Mouse (Mus musculus) brown adipose tissue, adult 24 weeks (tissue): ENCODE measurements around the gene Hs6st3. TPM values are rescaled to one million over a fixed set of nuclear protein-coding genes. Genes with fewer than 3 reads are reported as not detected.

Experiments used
- H3K27ac ChIP-seq: fragments of 200-500 bp; replicated peaks from 2 replicates; pipeline ENCODE4 v1.5.1; 2012; ENCODE audit warnings: low read depth, mild to moderate bottlenecking, low read length
- H3K4me1 ChIP-seq: fragments of 200-500 bp; 2 replicates; pipeline ENCODE4 v1.6.1; 2012; ENCODE audit warnings: low read length, mixed read lengths; ENCODE audit not compliant: control insufficient read depth, insufficient read depth, insufficient read length
- H3K4me3 ChIP-seq: fragments of 200-500 bp; 2 replicates; pipeline ENCODE4 v1.5.1; 2012; ENCODE audit warnings: low read depth, mild to moderate bottlenecking, low read length, moderate library complexity; ENCODE audit not compliant: insufficient read depth
- polyA plus RNA-seq: library from polyadenylated mRNA; stranded (reverse); fragments of >200 nt; gene quantifications from 2 replicates; pipeline ENCODE4 v1.2.4, GENCODE M21; 2012; ENCODE audit not compliant: missing spikeins, insufficient read depth, insufficient read length

The Hs6st3 gene
- polyA plus RNA-seq, 1 experiment: not detected

GRCm38 (mm10) chr14:119813898-119814297 lies 675.8 kb downstream of the Hs6st3 start:
- Histone ChIP-seq H3K4me1 (no peaks in the 10 kb centered on the region), H3K27ac (no peak overlapping the region)

DNA sequence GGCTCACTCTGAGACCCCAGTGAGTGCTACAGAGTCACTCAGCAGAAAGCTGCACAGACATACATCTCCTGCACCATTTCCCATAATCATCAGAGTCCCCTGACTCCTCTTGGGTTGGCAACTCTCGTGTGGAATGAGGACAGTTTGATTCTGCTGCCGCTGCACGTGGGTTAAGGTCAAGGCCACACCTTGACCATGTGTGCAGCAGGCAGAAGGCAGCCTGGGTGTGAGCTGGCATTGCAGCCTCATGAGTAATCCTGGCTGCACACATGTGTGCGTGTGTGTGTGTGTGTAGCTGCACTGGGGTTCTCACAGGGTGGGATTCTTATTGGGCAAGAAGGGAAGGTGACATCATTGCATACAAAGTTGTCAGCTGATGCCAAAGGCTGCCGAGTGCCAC lies 677.5 kb downstream of the Hs6st3 start:
- Histone ChIP-seq H3K27ac (no peak overlapping the region), H3K4me3 (no peak overlapping the region)

More at GRCm38 (mm10) chr14:119813898-119814297, 675.8 kb downstream of the Hs6st3 start:
- no peak overlapping the region for H3K4me3 ChIP-seq

GRCm38 (mm10) chr14:119820562-119820961 lies 682.4 kb downstream of the Hs6st3 start:
- no peak overlapping the region for H3K4me3 ChIP-seq

More for the DNA sequence above, 677.5 kb downstream of the Hs6st3 start:
- no peaks in the 10 kb centered on the region for H3K4me1 ChIP-seq

DNA sequence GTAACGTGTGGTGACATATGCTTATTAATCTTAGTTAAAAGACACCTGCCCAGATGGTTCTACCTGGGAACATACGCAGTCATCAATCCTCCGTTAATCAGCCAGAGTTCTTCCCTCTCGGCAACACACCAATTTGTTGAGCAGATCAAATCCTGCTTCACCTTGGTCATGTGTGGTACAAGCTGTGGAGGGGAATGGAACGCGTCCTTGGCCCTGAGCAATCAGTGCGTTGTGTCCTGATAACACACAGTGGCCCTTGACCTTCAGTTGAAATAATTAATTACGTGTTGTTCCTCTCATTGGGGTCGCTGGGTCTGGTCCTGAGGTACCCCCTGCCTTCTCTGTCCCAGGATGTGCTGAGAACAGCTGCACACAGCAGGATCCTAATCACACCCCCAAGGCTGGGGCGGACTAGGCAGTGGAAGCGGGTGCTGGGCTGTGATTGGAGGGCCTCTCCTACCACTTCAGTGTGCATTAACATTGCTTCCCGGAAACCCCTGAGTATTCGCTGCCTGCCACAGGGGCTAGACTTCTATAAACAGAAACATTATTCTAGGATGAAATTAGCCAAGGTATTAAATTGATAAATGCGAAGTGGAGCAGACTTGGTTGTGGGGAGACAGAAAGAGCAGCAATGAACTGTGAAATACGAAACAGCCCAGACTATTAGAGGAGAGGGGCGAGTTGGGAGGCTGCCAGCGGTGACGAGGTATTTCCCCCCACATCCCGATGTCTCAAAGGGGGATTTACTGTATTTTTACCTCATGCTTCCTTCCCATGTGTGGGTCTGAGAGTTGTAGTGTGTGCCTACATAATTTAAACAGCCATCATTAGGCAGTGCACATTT lies 693.2 kb downstream of the Hs6st3 start:
- Histone ChIP-seq H3K27ac (no peak overlapping the region), H3K4me3 (no peak overlapping the region), H3K4me1 (no peaks in the 10 kb centered on the region)

More at GRCm38 (mm10) chr14:119820562-119820961, 682.4 kb downstream of the Hs6st3 start:
- Histone ChIP-seq H3K27ac (no peak overlapping the region), H3K4me1 (no peaks in the 10 kb centered on the region)

DNA sequence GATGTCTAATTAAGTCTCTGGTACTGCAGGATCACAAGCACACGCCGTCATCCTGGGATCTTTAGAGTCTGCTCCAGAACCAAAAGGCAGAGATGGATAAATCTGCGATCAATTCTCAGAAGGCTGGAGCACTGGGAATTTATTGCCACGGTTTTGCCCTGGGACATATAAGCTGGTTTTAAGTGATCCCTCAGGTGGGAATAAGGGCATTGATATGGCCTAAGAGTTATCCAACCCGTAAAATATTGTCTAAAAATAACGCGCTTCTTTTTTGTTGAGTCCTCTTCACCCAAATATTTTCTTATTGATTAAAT lies 693.8 kb downstream of the Hs6st3 start:
- Histone ChIP-seq H3K4me3 (no peak overlapping the region), H3K27ac (no peak overlapping the region), H3K4me1 (no peaks in the 10 kb centered on the region)

- H3K27ac ChIP-seq: no peak overlapping the region
Observed at GRCm38 (mm10) chr14:119832940-119833339, 694.8 kb downstream of the Hs6st3 start.

DNA sequence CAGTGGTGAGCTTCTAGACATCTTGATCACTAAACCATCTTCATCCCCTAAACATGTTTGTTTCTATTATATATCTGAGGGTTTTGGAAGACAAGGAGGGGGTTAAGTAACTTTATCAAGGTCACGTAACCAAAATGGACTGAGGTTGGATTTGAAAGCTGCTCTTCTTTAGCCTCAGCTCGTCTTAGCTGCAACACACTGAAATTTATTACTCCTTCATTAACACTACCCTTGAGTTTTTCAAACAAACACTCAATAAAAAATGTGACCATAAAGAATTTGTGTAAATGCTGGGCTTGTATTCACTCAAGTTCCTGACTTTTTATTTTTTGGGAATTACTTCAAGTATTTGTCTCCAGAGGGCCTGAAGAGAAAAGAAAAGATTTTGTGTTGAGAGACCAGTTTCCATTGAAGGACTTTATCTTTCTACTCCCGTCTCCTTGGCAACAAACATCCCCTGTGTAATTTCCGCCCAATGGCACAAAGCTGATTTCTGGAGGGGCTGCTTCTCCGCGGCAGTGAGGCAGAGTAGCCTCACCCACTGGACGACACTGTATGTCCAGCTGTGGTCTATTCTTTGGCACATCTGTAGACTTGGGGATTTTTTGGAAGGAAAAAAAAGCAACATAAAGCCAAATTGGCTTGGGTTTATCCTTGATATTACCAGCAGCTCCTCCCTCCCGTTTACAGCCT lies 696.0 kb downstream of the Hs6st3 start:
- H3K27ac ChIP-seq: no peak overlapping the region

More at GRCm38 (mm10) chr14:119832940-119833339, 694.8 kb downstream of the Hs6st3 start:
- Histone ChIP-seq H3K4me3 (no peak overlapping the region), H3K4me1 (no peaks in the 10 kb centered on the region)

DNA sequence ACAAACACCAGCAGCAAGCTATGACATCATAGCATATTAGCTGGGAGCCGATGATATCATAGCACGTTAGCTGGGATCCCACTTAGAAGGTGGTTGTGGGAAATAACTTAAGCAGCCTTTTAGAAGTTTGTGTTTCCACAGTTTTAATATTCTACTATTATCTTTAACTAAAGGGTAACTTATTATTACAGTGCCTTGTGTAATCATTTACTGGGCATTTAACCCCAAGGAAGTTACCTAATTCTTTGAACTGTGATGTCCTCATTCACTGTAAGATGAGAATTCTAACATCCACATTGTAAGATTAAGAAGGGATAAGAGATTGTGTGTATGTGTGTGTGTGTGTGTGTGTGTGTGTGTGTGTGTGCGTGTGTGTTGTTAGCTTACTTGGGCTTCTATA lies 697.9 kb downstream of the Hs6st3 start:
- Histone ChIP-seq H3K4me1 (no peaks in the 10 kb centered on the region), H3K27ac (no peak overlapping the region), H3K4me3 (no peak overlapping the region)

More for the DNA sequence above, 696.0 kb downstream of the Hs6st3 start:
- H3K4me1 ChIP-seq: no peaks in the 10 kb centered on the region
- H3K4me3 ChIP-seq: no peak overlapping the region

DNA sequence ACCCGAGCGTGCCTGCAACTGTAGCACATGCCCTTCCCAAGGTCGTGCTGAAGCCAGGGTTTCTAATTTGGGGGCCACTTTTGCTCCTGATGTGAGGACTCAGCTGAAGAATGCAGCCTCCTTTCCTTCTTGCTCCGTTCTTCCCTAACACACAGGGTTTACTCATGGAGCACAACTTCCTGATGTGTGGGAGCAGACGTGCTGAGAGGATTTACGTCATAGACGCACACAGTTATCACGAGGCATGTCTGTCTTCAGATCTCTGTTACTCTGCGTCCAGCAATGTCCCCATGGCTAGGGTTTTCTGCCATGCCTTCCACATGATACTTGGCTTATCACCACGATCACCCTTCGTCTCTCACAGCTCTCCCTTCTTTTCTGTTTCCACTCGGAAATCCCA lies 709.4 kb downstream of the Hs6st3 start:
- no peaks in the 10 kb centered on the region for H3K4me1 ChIP-seq
- H3K4me3 ChIP-seq: no peak overlapping the region
- H3K27ac ChIP-seq: no peak overlapping the region

DNA sequence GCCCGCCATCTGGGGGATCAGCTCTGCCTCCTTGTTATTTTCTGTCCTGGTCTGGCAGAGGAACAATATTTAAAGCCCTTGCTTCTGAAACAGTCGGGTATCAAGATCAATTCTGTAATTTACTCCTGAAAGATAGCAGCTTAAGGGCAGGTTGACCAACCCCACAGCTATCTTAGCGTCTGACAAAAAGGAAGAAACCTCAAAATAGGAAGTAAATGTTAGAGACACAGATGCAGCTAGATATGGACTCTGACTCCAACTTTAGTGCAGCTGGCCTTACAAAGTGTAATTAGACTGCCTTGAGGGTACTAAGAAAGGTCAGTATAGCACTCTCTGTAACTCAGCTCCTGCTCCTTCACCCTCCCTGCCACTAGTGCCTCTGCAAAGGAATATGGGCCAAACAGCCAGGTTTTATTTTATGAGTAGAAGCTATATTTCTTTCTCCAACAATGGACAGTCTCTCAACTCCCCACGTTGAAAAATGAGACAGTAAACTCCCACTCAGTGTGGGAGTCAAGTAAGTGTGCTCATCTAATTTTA lies 710.7 kb downstream of the Hs6st3 start:
- Histone ChIP-seq H3K4me1 (no peaks in the 10 kb centered on the region), H3K4me3 (no peak overlapping the region), H3K27ac (no peak overlapping the region)

- no peak overlapping the region for H3K27ac ChIP-seq
- H3K4me3 ChIP-seq: no peak overlapping the region
- no peaks in the 10 kb centered on the region for H3K4me1 ChIP-seq
Observed at GRCm38 (mm10) chr14:119849338-119849737, 711.2 kb downstream of the Hs6st3 start.

- Histone ChIP-seq H3K4me1 (no peaks in the 10 kb centered on the region), H3K27ac (no peak overlapping the region), H3K4me3 (no peak overlapping the region)
Observed at GRCm38 (mm10) chr14:119852139-119852538, 714.0 kb downstream of the Hs6st3 start.

DNA sequence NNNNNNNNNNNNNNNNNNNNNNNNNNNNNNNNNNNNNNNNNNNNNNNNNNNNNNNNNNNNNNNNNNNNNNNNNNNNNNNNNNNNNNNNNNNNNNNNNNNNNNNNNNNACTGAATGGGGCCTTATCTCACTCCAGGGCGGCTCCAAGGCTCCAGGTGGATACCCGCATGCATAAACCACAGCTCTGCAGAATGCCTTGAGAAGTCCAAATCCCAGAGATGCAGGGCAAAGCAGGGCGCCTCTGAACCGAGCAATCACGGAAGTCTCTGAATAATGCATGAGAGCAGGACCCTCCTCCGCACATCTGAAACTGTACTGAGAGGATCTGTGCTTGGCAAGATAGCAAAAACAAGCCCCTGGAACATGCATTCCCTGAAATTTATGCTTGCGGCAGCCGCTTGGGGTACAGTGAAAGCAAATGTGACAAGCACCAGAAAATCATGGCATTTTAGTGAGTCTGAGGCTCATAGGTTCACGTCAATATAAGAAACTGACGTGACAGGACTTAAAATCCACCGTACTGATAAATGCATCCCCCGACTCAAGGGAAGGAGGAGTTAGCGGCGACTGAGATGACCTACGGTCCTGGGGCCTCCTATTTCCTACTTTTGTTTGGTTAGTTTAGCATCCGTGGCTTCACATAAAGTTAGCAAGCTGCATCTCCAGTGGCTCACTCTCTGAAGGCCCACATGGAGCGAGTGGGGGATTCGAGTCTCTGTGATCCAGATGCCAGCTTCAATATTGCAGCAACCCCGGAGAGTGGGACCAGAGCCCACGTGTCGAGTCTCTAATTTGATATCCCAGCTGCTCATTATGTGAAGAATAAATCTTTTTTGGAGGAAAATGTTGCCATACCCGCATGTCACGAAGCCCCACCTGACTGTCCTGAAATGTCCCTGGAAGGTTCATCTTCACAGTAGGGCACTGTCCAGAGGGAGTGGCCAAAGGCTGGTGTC lies 719.5 kb downstream of the Hs6st3 start:
- no peaks in the 10 kb centered on the region for H3K4me1 ChIP-seq
- H3K4me3 ChIP-seq: no peak overlapping the region
- no peak overlapping the region for H3K27ac ChIP-seq

DNA sequence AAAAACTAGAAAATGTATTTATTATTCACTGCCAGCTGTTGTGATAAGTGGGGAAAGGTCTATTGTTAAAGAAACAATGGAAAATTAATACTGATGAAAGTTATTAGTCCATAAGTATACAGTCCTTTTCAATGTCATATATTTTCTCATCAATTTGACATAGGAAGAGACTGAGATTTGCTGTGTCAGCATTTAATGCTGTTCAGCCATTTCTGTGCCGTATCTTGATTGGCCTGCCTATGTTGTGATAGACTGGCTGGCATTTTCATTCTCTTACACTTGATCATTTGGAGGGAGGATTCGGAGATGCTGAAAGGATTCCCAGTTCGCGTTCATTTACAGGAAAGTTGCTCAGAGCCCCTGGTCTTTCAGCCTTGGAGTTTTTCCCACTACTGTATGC lies 735.5 kb downstream of the Hs6st3 start:
- no peaks in the 10 kb centered on the region for H3K4me1 ChIP-seq
- H3K27ac ChIP-seq: no peak overlapping the region
- no peak overlapping the region for H3K4me3 ChIP-seq

DNA sequence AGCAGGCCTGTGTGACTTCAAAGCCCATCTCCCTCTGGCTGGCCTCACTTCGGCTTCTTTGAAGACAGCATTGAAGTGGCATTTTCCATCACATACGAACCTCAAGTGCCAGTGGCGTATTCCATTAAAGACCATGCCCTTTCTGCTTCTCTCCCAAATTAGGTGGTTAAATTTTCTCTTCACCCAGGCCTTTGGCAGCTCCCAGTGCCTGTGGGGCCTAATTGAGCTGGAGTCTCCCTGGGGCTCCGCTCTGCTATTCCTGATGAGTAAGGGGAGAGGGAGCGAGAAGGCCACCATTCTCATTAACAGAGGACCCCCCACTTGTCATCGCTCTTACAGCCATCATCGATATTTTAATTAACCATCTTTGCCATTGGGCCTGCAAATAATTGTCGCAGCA lies 754.8 kb downstream of the Hs6st3 start:
- Histone ChIP-seq H3K27ac (no peak overlapping the region), H3K4me3 (no peak overlapping the region), H3K4me1 (no peaks in the 10 kb centered on the region)
